Mouse (Mus musculus): ENCODE measurements around the gene Nme7.
A peak's percentile ranks its signal among the peaks of the same experiment; 100 is the strongest.

DNA sequence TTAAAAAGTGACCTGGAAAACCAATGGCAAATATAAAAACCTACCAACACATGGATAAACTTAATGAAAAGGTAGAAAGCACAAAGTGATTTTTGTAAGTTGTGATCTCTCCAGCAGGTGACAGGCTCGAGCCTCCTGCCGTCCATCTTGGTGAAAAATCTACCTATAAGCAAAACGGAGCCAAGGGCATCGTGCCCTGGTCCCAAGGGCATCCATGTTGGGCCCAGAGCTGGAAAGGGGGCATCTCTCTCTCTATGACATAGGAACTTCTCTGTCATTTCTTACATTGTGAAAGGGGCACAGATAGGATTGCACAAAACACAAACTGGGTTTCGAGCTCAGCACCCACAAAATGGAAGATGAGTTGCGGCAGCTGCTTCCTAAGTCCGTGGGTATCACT lies 151.7 kb downstream of the Nme7 start:
- TF ChIP-seq CTCF (IDR thresholded peaks at IDR 0.05; ENCODE audit: low read depth) (peak; percentile 60), EP300 (IDR thresholded peaks at IDR 0.05; ENCODE audit: low read depth) (no peak)
